Mouse (Mus musculus): ENCODE measurements at regions not wholly inside any gene's neighbourhood (a gene's known extent, or its start where the extent isn't known, plus 50 kb on each side); places are given as distances from the start of the nearest gene placed in this dataset.
A peak's percentile ranks its signal among the peaks of the same experiment; 100 is the strongest.

DNA sequence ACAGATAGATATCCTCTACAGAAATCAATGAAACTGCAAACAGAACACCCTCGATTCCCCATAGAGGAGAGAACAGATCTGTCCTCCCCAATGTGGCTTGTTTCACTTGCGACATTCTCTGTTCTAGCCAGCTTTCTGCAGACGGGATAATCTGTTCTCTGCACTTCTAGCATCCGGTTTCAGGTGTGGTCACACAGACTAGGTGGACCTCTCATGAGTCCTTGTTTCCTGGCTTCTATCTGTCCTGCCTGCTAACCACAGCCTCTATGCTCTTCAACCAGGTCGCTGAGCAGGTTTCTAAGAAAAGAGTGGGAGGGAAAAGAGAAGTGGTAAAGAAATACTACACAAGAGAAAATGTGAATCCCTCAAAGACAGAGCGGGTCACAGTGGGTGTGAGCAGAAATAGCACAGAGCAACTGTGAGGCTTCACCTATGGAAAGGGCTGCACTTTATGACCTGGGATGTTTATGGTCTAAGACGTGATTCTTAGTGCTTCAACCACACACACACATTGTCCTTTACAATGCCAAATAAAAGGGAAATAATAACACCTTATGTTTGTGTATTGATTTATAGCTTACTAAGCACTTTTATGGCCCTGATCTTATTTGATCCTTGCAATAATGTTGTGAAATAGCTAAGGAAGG, 164.1 kb upstream of the Rpl34 start:
- Histone ChIP-seq H3K36me3 (ENCODE audit: control insufficient read depth, insufficient read depth, low read length) (no peaks in the 10 kb centered on the region), H3K27me3 (ENCODE audit: control insufficient read depth, insufficient read depth, low read length) (no peaks in the 10 kb centered on the region), H3K9ac (ENCODE audit: low read depth, low read length) (no peak overlapping the region), H3K27ac (no peak overlapping the region), H3K79me2 (replicated peaks; ENCODE audit: control insufficient read depth, insufficient read depth, low read length) (no peaks in the 10 kb centered on the region), H3K4me1 (ENCODE audit: control insufficient read depth, insufficient read depth, low read length) (no peaks in the 10 kb centered on the region), H3K4me3 (no peak overlapping the region)
- no peak for TF ChIP-seq POLR2A (IDR thresholded peaks at IDR 0.05; ENCODE audit: insufficient read depth, low read depth, low read length)
- WGBS, result 69% methylated on average over 7 of the region's 7 CpGs
- no peak for DNase-seq
- intact Hi-C loops (cut with DNase I), result no loop called here

DNA sequence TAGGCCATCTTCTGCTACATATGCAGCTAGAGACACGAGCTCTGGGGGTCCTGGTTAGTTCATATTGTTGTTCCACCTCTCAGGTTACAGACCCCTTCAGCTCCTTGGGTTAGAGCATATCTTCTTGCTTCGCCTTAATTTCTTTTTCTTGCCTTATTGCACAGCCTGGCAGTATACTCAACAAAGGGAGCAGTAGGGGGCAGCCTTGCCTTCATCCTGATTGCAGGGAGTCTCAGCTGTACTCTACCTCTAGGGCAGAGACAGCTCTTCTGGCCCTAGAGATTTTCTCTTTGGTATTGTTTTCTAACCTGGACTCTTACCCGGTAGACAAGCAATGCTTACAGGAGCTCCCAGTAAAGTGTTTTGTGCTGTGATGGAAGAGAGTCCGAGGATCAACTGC, 161.1 kb upstream of the Rpl34 start:
- Histone ChIP-seq H3K4me3 (no peak overlapping the region), H3K27ac (no peak overlapping the region), H3K9ac (ENCODE audit: low read depth, low read length) (no peak overlapping the region), H3K79me2 (replicated peaks; ENCODE audit: control insufficient read depth, insufficient read depth, low read length) (no peaks in the 10 kb centered on the region), H3K36me3 (ENCODE audit: control insufficient read depth, insufficient read depth, low read length) (no peaks in the 10 kb centered on the region), H3K4me1 (ENCODE audit: control insufficient read depth, insufficient read depth, low read length) (no peaks in the 10 kb centered on the region), H3K27me3 (ENCODE audit: control insufficient read depth, insufficient read depth, low read length) (no peaks in the 10 kb centered on the region)
- TF ChIP-seq EP300 (IDR thresholded peaks at IDR 0.05; ENCODE audit: insufficient read depth, low read depth, low read length) (no peak), CTCF (IDR thresholded peaks at IDR 0.05) (0 out of 2 replicates have a peak, but pooled peaks have one; percentile 9)
- intact Hi-C loops (cut with DNase I), result no loop called here
- no peak for DNase-seq
- WGBS, result 81% methylated on average over 4 of the region's 4 CpGs

DNA sequence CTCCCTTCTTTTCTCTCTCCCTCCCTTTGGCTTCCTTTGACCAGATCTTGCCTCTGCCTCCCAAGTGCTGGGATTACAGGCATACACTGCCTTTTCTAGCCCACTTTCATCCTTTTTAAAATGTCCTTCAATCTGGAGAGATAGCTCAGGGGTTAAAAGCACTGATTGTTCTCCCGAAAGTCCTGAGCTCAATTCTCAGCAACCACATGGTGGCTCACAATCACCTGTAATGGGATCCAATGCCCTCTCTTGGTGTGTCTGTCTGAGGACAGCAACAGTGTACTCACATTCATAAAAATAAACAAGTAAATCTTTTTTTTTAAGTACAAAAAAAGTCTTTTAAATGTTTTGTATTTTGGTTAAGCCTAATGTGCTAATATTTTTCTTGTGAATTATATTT, 158.4 kb upstream of the Rpl34 start:
- WGBS, result 80% methylated on average over 1 of the region's 1 CpGs
- no peak overlapping the region for H3K9ac ChIP-seq (ENCODE audit: low read depth, low read length)
- H3K4me3 ChIP-seq, result no peak overlapping the region
- no peaks in the 10 kb centered on the region for H3K79me2 ChIP-seq (replicated peaks; ENCODE audit: control insufficient read depth, insufficient read depth, low read length)
- H3K27me3 ChIP-seq (ENCODE audit: control insufficient read depth, insufficient read depth, low read length), result no peaks in the 10 kb centered on the region
- H3K4me1 ChIP-seq (ENCODE audit: control insufficient read depth, insufficient read depth, low read length), result no peaks in the 10 kb centered on the region
- no peak for DNase-seq
- no peak for TF ChIP-seq EP300 (IDR thresholded peaks at IDR 0.05; ENCODE audit: insufficient read depth, low read depth, low read length)
- no peak for TF ChIP-seq POLR2A (IDR thresholded peaks at IDR 0.05; ENCODE audit: insufficient read depth, low read depth, low read length)
- no peak for TF ChIP-seq CTCF (IDR thresholded peaks at IDR 0.05)
- no peak overlapping the region for H3K27ac ChIP-seq
- H3K36me3 ChIP-seq (ENCODE audit: control insufficient read depth, insufficient read depth, low read length), result no peaks in the 10 kb centered on the region
- intact Hi-C loops (cut with DNase I), result no loop called here

DNA sequence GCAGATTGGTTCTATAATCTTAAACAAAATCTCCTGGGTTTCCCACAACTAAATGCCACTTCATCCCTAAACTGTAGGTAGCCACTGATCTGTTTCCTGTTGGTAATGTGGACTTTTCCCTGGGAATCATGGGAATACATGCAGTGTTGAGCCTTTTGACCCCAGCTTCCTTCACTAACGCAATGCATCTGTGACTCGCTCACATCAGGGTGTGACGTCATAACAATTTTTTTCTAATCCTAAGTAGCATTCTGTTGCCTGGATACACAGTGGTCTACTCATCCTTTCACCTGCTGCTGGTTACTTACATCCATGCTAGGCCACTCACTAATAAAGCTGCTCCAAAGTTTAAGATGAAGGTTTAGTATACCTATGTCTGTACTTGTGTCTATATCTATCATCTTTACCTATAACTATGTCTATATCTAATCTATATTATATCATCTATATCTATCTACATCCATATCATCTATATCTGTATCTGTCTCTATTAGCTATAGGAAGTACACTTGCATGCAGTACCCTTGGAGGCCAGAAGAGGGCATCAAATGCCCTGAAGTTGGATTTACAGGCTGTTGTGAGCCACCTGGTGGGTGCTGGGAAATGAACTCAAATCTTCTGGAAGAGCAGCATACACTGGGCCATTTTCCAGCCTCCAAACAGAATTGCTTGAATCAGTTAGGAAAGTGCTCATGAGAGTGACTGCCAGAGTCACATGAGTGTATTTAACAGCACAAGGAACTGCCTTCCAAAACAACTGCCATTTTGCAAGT, 157.5 kb upstream of the Rpl34 start:
- Histone ChIP-seq H3K79me2 (replicated peaks; ENCODE audit: control insufficient read depth, insufficient read depth, low read length) (no peaks in the 10 kb centered on the region), H3K4me1 (ENCODE audit: control insufficient read depth, insufficient read depth, low read length) (no peaks in the 10 kb centered on the region), H3K4me3 (no peak overlapping the region), H3K27me3 (ENCODE audit: control insufficient read depth, insufficient read depth, low read length) (no peaks in the 10 kb centered on the region), H3K36me3 (ENCODE audit: control insufficient read depth, insufficient read depth, low read length) (no peaks in the 10 kb centered on the region), H3K27ac (no peak overlapping the region), H3K9ac (ENCODE audit: low read depth, low read length) (no peak overlapping the region)
- intact Hi-C loops (cut with DNase I), result loop anchor here (1.0 kb wide), 1 partner anchor 349 kb away; no protein-coding TSS in a partner anchor
- no peak for DNase-seq
- WGBS, result 66% methylated on average over 3 of the region's 3 CpGs
- TF ChIP-seq POLR2A (IDR thresholded peaks at IDR 0.05; ENCODE audit: insufficient read depth, low read depth, low read length) (no peak), CTCF (IDR thresholded peaks at IDR 0.05) (peak; percentile 70)

DNA sequence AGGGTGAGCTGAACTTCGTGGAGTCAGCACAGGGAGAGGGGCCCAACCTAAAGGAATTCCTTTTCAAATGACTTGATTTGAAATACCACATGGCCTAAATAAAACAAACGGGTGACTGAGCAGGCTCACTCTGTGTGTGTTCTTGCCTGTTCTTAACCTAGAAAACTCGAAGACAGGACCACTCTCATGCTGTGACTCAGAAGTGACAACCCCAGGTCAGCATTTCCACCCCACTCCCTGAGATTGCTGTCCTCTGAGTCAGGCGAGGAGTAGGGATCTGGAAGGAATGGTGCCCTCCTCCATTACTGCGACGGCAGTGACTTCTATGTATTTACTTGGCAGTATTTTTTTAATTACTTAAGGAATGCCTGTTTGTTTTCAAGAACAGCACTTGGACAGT, 155.8 kb upstream of the Rpl34 start:
- TF ChIP-seq POLR2A (IDR thresholded peaks at IDR 0.05; ENCODE audit: insufficient read depth, low read depth, low read length) (no peak), CTCF (IDR thresholded peaks at IDR 0.05) (no peak), EP300 (IDR thresholded peaks at IDR 0.05; ENCODE audit: insufficient read depth, low read depth, low read length) (no peak)
- Histone ChIP-seq H3K9ac (ENCODE audit: low read depth, low read length) (no peak overlapping the region), H3K4me3 (no peak overlapping the region), H3K27ac (no peak overlapping the region), H3K4me1 (ENCODE audit: control insufficient read depth, insufficient read depth, low read length) (no peaks in the 10 kb centered on the region), H3K27me3 (ENCODE audit: control insufficient read depth, insufficient read depth, low read length) (no peaks in the 10 kb centered on the region), H3K79me2 (replicated peaks; ENCODE audit: control insufficient read depth, insufficient read depth, low read length) (no peaks in the 10 kb centered on the region), H3K36me3 (ENCODE audit: control insufficient read depth, insufficient read depth, low read length) (no peaks in the 10 kb centered on the region)
- no peak for DNase-seq
- intact Hi-C loops (cut with DNase I), result no loop called here
- 55% methylated on average over 6 of the region's 6 CpGs for WGBS

DNA sequence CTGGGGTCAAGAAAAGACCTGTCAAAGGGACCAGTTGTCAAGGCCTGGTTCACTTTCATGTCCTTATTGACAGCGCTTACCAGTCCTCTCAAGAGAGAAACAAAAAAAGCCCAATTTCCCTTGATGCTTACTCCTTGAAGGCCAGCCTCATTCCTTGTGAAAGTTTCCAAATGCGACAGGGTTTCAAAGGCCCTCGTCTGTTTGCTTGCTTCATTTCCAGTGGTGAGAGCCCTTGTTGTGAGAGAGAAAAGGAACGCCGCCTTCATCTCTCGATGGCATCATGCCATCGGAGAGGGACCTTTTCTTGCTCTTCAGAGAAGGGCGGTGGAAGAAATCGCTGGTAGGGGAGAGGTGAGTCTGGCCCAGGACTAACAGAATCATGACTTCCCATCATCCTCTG, 154.2 kb upstream of the Rpl34 start:
- 86% methylated on average over 9 of the region's 9 CpGs for WGBS
- intact Hi-C loops (cut with DNase I), result no loop called here

More for the DNA sequence above, 154.2 kb upstream of the Rpl34 start:
- H3K36me3 ChIP-seq (ENCODE audit: control insufficient read depth, insufficient read depth, low read length), result no peaks in the 10 kb centered on the region
- no peaks in the 10 kb centered on the region for H3K79me2 ChIP-seq (replicated peaks; ENCODE audit: control insufficient read depth, insufficient read depth, low read length)
- H3K4me1 ChIP-seq (ENCODE audit: control insufficient read depth, insufficient read depth, low read length), result no peaks in the 10 kb centered on the region
- no peak overlapping the region for H3K4me3 ChIP-seq
- no peaks in the 10 kb centered on the region for H3K27me3 ChIP-seq (ENCODE audit: control insufficient read depth, insufficient read depth, low read length)
- no peak for TF ChIP-seq EP300 (IDR thresholded peaks at IDR 0.05; ENCODE audit: insufficient read depth, low read depth, low read length)
- no peak for DNase-seq
- H3K9ac ChIP-seq (ENCODE audit: low read depth, low read length), result no peak overlapping the region
- no peak overlapping the region for H3K27ac ChIP-seq

Measured in heart, adult 2 months (tissue).